Mouse (Mus musculus): ENCODE results near the gene Rbfox2. TPM values are rescaled to one million over a fixed set of nuclear protein-coding genes. Genes with fewer than 3 reads are reported as not detected.

The Rbfox2 gene
- polyA plus RNA-seq, 1 experiment = 177 TPM

GRCm38 (mm10) chr15:77326361-77326760, 19.6 kb upstream of the Rbfox2 start:
- no peak for TF ChIP-seq POLR2A (IDR thresholded peaks at IDR 0.05; ENCODE audit: borderline replicate concordance, insufficient read depth, low read length)
- TF ChIP-seq CTCF (IDR thresholded peaks at IDR 0.05; ENCODE audit: borderline replicate concordance, insufficient read depth, low read depth, low read length) = no peak
- H3K4me1 ChIP-seq (ENCODE audit: control insufficient read depth, insufficient read depth, low read length) = no peaks in the 10 kb centered on the region
- no peak overlapping the region for H3K27ac ChIP-seq (ENCODE audit: insufficient read depth, low read length)
- no peak for DNase-seq
- H3K27me3 ChIP-seq (ENCODE audit: control insufficient read depth, insufficient read depth, low read length) = no peaks in the 10 kb centered on the region
- WGBS = 85% methylated on average over 4 of the region's 4 CpGs
- H3K4me3 ChIP-seq (replicated peaks; ENCODE audit: insufficient read depth, low read depth, low read length) = no peak overlapping the region

- WGBS = 40% methylated on average over 11 of the region's 11 CpGs
- no peak for DNase-seq
These were observed 17.6 kb upstream of the Rbfox2 start for GRCm38 (mm10) chr15:77324426-77324825.

GRCm38 (mm10) chr15:77323226-77323625, 16.4 kb upstream of the Rbfox2 start:
- no peaks in the 10 kb centered on the region for H3K27me3 ChIP-seq (ENCODE audit: control insufficient read depth, insufficient read depth, low read length)
- WGBS = 82% methylated on average over 10 of the region's 10 CpGs
- no peak overlapping the region for H3K27ac ChIP-seq (ENCODE audit: insufficient read depth, low read length)
- TF ChIP-seq CTCF (IDR thresholded peaks at IDR 0.05; ENCODE audit: borderline replicate concordance, insufficient read depth, low read depth, low read length) (no peak), POLR2A (IDR thresholded peaks at IDR 0.05; ENCODE audit: borderline replicate concordance, insufficient read depth, low read length) (no peak)
- no peak overlapping the region for H3K4me3 ChIP-seq (replicated peaks; ENCODE audit: insufficient read depth, low read depth, low read length)
- H3K4me1 ChIP-seq (ENCODE audit: control insufficient read depth, insufficient read depth, low read length) = no peaks in the 10 kb centered on the region
- DNase-seq = no peak

More at GRCm38 (mm10) chr15:77324426-77324825, 17.6 kb upstream of the Rbfox2 start:
- no peaks in the 10 kb centered on the region for H3K4me1 ChIP-seq (ENCODE audit: control insufficient read depth, insufficient read depth, low read length)
- no peak for TF ChIP-seq POLR2A (IDR thresholded peaks at IDR 0.05; ENCODE audit: borderline replicate concordance, insufficient read depth, low read length)
- no peak for TF ChIP-seq CTCF (IDR thresholded peaks at IDR 0.05; ENCODE audit: borderline replicate concordance, insufficient read depth, low read depth, low read length)
- H3K27me3 ChIP-seq (ENCODE audit: control insufficient read depth, insufficient read depth, low read length) = no peaks in the 10 kb centered on the region
- H3K4me3 ChIP-seq (replicated peaks; ENCODE audit: insufficient read depth, low read depth, low read length) = no peak overlapping the region
- H3K27ac ChIP-seq (ENCODE audit: insufficient read depth, low read length) = no peak overlapping the region

GRCm38 (mm10) chr15:77313701-77314100, 6.9 kb upstream of the Rbfox2 start:
- Histone ChIP-seq H3K27me3 (ENCODE audit: control insufficient read depth, insufficient read depth, low read length) (no peaks in the 10 kb centered on the region), H3K27ac (ENCODE audit: insufficient read depth, low read length) (no peak overlapping the region), H3K4me3 (replicated peaks; ENCODE audit: insufficient read depth, low read depth, low read length) (no peak overlapping the region), H3K4me1 (ENCODE audit: control insufficient read depth, insufficient read depth, low read length) (no peaks in the 10 kb centered on the region)
- WGBS = 61% methylated on average over 6 of the region's 6 CpGs
- TF ChIP-seq CTCF (IDR thresholded peaks at IDR 0.05; ENCODE audit: borderline replicate concordance, insufficient read depth, low read depth, low read length) (no peak), POLR2A (IDR thresholded peaks at IDR 0.05; ENCODE audit: borderline replicate concordance, insufficient read depth, low read length) (no peak)
- DNase-seq = no peak

DNA sequence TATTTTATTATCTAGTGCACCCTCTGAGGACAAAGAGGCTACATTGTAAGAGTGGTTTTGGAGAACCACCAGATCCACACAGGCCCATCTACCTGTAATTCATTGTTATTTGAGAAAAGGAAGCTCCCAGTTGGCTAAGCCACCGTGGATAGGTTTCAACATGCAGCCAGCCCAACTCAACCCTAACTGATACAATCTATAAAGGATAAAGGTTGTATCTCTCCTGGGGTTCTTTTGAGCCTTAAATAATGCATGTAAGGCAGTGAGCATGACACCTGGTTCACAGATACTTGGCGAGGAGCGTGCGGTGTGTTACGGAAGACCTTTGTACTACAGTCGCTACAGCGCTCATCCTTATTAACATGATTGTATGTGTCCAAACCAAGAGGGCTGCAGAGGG, 6.0 kb upstream of the Rbfox2 start:
- 98% methylated on average over 7 of the region's 7 CpGs for WGBS
- Histone ChIP-seq H3K27me3 (ENCODE audit: control insufficient read depth, insufficient read depth, low read length) (no peaks in the 10 kb centered on the region), H3K27ac (ENCODE audit: insufficient read depth, low read length) (no peak overlapping the region), H3K4me1 (ENCODE audit: control insufficient read depth, insufficient read depth, low read length) (no peaks in the 10 kb centered on the region), H3K4me3 (replicated peaks; ENCODE audit: insufficient read depth, low read depth, low read length) (no peak overlapping the region)
- no peak for TF ChIP-seq POLR2A (IDR thresholded peaks at IDR 0.05; ENCODE audit: borderline replicate concordance, insufficient read depth, low read length)
- no peak for TF ChIP-seq CTCF (IDR thresholded peaks at IDR 0.05; ENCODE audit: borderline replicate concordance, insufficient read depth, low read depth, low read length)
- DNase-seq = no peak

DNA sequence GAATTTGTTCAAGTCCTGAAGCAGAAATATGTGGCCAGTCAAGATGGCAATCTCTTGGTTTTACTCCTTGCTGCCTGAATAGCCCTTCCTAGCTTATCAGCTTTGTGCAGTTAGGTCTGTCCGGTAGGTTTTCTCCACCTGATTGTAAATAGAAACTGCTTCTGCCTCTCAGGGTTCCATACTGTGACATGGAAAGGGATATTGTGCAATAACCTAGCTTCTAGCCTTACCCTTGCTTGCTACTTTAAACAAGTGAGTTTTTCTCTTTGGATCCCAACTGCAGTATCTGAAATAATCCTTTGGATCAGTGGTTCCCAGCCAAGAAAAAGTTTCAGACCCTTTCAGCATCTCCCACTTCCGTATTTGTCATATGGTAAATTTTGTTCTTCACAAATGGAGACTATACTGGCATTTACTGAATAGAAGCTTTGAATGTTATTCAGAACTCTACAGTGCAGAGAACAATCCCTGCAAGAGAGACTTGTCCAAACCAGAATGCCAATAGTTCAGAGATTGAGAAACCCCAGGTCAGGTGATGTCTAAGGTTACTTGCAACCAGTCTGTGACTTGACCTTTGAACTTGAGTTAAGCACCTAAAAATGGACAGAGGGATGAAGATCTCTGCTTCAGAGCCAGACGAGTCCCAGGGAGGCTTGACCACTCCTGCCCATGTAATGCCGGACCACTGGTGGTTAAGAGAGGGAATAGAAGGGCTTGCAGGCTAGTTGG, 1.1 kb upstream of the Rbfox2 start:
- Histone ChIP-seq H3K4me1 (ENCODE audit: control insufficient read depth, insufficient read depth, low read length) (no peaks in the 10 kb centered on the region; the same call in 1 of the 2 replicates), H3K27ac (ENCODE audit: insufficient read depth, low read length) (no peak overlapping the region)
- DNase-seq = no peak

DNA sequence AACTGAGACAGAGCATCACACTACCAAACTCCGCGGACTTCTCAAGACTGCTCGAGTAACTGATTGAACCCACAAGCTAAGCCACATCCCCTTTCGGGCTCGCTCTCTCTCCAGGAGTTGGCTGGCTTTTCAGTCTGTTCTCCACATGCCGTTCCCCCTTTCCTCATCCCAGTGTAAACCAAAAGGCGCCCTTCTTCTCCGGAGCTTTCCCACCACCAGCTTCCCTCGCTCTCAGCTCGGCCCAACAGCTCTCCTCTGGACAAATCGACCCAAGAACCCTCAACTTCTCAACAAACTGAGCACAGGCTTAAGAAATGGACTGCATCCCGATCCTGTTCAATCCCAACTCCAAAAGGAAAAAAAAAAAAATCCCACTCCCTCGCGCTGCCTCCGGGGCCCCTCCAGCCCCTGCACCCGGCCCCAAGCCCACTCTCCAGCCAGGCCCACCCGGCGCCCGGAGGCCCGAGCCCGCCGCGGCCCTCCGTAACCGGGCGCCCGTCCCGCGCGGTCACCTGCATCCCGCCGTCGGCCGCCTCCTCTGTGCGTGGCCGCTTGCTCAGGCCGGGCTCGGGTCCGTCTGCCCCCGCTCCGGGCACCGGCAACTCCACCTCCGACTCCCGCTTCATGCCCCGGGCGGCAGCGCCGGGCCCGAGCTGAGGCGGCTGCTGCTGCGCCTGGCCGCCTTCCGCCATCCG, 805 bp downstream of the Rbfox2 start:
- TF ChIP-seq CTCF (IDR thresholded peaks at IDR 0.05; ENCODE audit: borderline replicate concordance, insufficient read depth, low read depth, low read length) = no peak
- TF ChIP-seq POLR2A (IDR thresholded peaks at IDR 0.05; ENCODE audit: borderline replicate concordance, insufficient read depth, low read length) = no peak
- WGBS = under 1% methylated on average over 53 of the region's 54 CpGs
- DNase-seq = peak; percentile 52 to 53

More for the DNA sequence above, 1.1 kb upstream of the Rbfox2 start:
- no peak overlapping the region for H3K4me3 ChIP-seq (replicated peaks; ENCODE audit: insufficient read depth, low read depth, low read length)
- no peak for TF ChIP-seq CTCF (IDR thresholded peaks at IDR 0.05; ENCODE audit: borderline replicate concordance, insufficient read depth, low read depth, low read length)
- no peak for TF ChIP-seq POLR2A (IDR thresholded peaks at IDR 0.05; ENCODE audit: borderline replicate concordance, insufficient read depth, low read length)
- 96% methylated on average over 4 of the region's 4 CpGs for WGBS
- no peaks in the 10 kb centered on the region for H3K27me3 ChIP-seq (ENCODE audit: control insufficient read depth, insufficient read depth, low read length)

DNA sequence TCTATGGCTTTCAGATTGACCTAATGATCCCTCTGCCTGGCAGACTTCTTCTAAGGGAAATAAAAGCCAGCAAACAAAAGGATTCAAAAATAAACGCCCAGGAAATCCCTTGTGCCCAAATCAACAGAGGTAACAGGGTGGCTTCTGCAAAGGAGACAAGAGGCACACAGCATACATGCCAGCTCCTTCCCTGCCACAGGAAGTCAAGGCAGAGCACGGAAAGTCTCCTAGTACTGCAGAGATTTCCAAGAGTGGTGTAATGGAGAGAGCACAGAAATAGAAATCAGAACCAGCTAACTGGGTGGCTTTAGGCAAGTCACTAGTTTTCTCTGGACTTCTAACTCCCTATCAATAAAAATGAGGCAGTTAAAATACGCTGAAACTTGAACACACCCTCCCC, 1.8 kb downstream of the Rbfox2 start:
- Histone ChIP-seq H3K27ac (ENCODE audit: insufficient read depth, low read length) (no peak overlapping the region), H3K4me1 (ENCODE audit: control insufficient read depth, insufficient read depth, low read length) (peaks cover 6% of the 10 kb centered on the region), H3K4me3 (replicated peaks; ENCODE audit: insufficient read depth, low read depth, low read length) (peak overlapping the region; percentile 75), H3K27me3 (ENCODE audit: control insufficient read depth, insufficient read depth, low read length) (no peaks in the 10 kb centered on the region)
- 1% methylated on average over 3 of the region's 3 CpGs for WGBS
- no peak for TF ChIP-seq CTCF (IDR thresholded peaks at IDR 0.05; ENCODE audit: borderline replicate concordance, insufficient read depth, low read depth, low read length)
- TF ChIP-seq POLR2A (IDR thresholded peaks at IDR 0.05; ENCODE audit: borderline replicate concordance, insufficient read depth, low read length) = no peak
- no peak for DNase-seq

More for the DNA sequence above, 805 bp downstream of the Rbfox2 start:
- H3K4me1 ChIP-seq (ENCODE audit: control insufficient read depth, insufficient read depth, low read length) = no peaks in the 10 kb centered on the region; the same call in 1 of the 2 replicates
- no peaks in the 10 kb centered on the region for H3K27me3 ChIP-seq (ENCODE audit: control insufficient read depth, insufficient read depth, low read length)
- peak overlapping the region; percentile 91 for H3K27ac ChIP-seq (ENCODE audit: insufficient read depth, low read length)
- peak overlapping the region; percentile 75 for H3K4me3 ChIP-seq (replicated peaks; ENCODE audit: insufficient read depth, low read depth, low read length)

Data from cerebellum, adult 2 months (tissue).